Mouse (Mus musculus) intestine, postnatal 0 days (tissue): Measurements from ENCODE around the gene Dnah9. TPM values are rescaled to one million over a fixed set of nuclear protein-coding genes. Genes with fewer than 3 reads are reported as not detected.
A peak's percentile ranks its signal among the peaks of the same experiment; 100 is the strongest.

ENCODE experiments used
- ATAC-seq: fragments of 200-750 bp; cut with Nextera tagmentation; 2 replicates; pipeline ENCODE4 v1.8.0; 2017; ENCODE audit warnings: mild to moderate bottlenecking, moderate TSS enrichment, moderate library complexity
- H3K27ac ChIP-seq: fragments of 300-500 bp; sonication (generic); 2 replicates; pipeline ENCODE4 v1.5.1; 2014; ENCODE audit warnings: mild to moderate bottlenecking, low read depth, low read length, moderate library complexity
- H3K27me3 ChIP-seq: fragments of 300-500 bp; sonication (generic); replicated peaks from 2 replicates; pipeline ENCODE4 v1.6.1; 2014; ENCODE audit warnings: low read length, mixed read lengths; ENCODE audit not compliant: control insufficient read depth, insufficient read depth
- H3K36me3 ChIP-seq: fragments of 300-500 bp; sonication (generic); 2 replicates; pipeline ENCODE4 v1.6.1; 2014; ENCODE audit warnings: mild to moderate bottlenecking, moderate library complexity; ENCODE audit not compliant: control insufficient read depth, insufficient read depth
- H3K4me1 ChIP-seq: fragments of 300-500 bp; sonication (generic); replicated peaks from 2 replicates; pipeline ENCODE4 v1.6.1; 2014; ENCODE audit warnings: antibody characterized with exemption, low read length, mixed read lengths; ENCODE audit not compliant: control insufficient read depth, insufficient read depth
- H3K4me2 ChIP-seq: fragments of 300-500 bp; sonication (generic); replicated peaks from 2 replicates; pipeline ENCODE4 v1.6.1; 2014; ENCODE audit warnings: low read depth, mild to moderate bottlenecking, moderate library complexity
- H3K4me3 ChIP-seq: fragments of 300-500 bp; sonication (generic); 2 replicates; pipeline ENCODE4 v1.5.1; 2014; ENCODE audit warnings: low read depth, low read length
- H3K9ac ChIP-seq: fragments of 300-500 bp; sonication (generic); 2 replicates; pipeline ENCODE4 v1.6.1; 2014; ENCODE audit warnings: mild to moderate bottlenecking, low read depth, low read length
- H3K9me3 ChIP-seq: fragments of 300-500 bp; sonication (generic); 2 replicates; pipeline ENCODE4 v1.6.1; 2016; ENCODE audit warnings: mixed run types; ENCODE audit not compliant: control insufficient read depth
- CTCF ChIP-seq: sonication (generic); IDR thresholded peaks from 2 replicates; pipeline ENCODE4 v1.5.1; 2016; ENCODE audit warnings: low read depth, mild to moderate bottlenecking, control low read depth, antibody characterized with exemption, moderate library complexity
- WGBS: fragments of 180-500 bp; shearing (Covaris S2); extraction: QIAGEN DNeasy Blood & Tissue Kit; methylation state at CpG from one replicate; pipeline ENCODE4 v1.1.7; 2014; 5-methylcytosine and 5-hydroxymethylcytosine counted together
- polyA plus RNA-seq: library from polyadenylated mRNA; unstranded; fragments of >200 nt; fragmentation: Nextera tagmentation; extraction: Ambion mirVana; gene quantifications from 2 replicates; pipeline ENCODE4 v1.2.1, GENCODE M21; 2015

The Dnah9 gene
- polyA plus RNA-seq, 1 experiment from 2014 or later = 0.10 TPM

DNA sequence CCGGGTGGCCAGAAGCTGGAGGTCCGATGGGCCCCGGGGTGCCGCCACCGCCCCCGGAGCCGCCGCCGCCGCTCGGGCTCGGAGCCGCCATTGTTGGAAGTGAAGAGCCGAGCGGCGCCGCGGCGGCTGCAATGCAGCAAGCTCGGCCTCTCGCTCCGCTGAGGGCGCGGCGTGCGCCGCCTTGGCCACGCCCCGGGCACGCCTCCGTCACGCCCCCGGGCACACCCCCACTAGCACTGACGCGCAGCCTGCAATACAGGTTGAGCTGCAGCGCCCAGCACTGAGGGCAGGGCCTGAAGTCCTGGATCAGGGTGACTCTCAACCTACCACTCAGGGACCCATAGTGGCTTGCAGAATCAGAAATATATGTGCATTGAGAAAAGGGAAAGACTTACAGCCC is 380.2 kb downstream of the Dnah9 start, which contains the start of gene Map2k4:
Gene Map2k4, minus strand, starts transcription at position 144 of the 400 bp plus-strand sequence.
- Histone ChIP-seq H3K27ac (peak within 1 kb of the TSS; percentile 97), H3K9ac (peak within 1 kb of the TSS; percentile 99), H3K27me3 (no peaks in the 10 kb centered on the region), H3K36me3 (no peaks in the 10 kb centered on the region), H3K4me1 (0 out of 2 replicates have a peak, but pooled peaks cover 2% of the 10 kb centered on the region), H3K4me3 (peak within 1 kb of the TSS; percentile 91), H3K4me2 (peak within 1 kb of the TSS; percentile 79), H3K9me3 (no peaks in the 10 kb centered on the region)
- under 1% methylated on average over 31 of the region's 36 CpGs for WGBS
- no peak; the same call in 1 of the 2 replicates for TF ChIP-seq CTCF
- peak; percentile 99 for ATAC-seq

DNA sequence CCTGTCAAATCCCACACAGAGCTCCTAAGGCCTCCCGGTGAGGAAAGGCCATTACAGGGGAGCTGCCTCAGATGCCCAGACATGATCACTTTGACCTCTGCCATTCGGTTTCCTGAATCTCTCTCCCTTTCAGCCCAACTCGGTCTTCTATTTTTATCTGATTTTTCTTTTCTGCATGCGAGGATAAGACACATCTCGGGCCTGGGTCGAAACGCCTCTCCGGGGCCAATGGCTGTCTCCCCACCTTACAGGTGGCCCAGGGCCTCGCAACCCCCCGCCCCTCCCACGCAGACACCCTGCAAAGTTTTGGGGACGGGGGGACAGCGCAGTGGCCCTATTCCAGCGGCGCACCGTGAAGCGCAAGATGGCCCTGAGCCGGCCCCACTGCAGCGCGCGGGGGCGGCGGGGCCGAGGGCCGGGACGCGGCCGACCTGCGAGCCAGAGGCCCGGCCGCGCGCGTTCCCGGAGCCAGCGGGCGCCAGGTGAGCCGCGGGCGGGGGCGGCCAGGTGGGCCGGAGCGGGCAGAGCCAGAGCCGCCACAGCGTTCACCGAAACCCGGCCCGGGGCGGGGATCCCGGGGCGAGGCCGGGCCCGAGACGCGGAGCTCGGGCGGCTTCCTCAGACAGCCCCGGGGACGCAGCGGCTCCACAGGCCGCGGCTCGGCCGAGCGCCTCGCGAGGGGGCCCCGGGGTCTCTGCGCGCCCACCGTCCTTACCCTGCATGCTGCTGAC is 380.8 kb downstream of the Dnah9 start:
- 0 out of 2 replicates have a peak, but pooled peaks cover 2% of the 10 kb centered on the region for H3K4me1 ChIP-seq
- peak; percentile 84 for ATAC-seq
- peak overlapping the region; percentile 97 for H3K27ac ChIP-seq
- under 1% methylated on average over 65 of the region's 71 CpGs for WGBS
- no peaks in the 10 kb centered on the region for H3K36me3 ChIP-seq
- peak overlapping the region; percentile 99 for H3K9ac ChIP-seq
- TF ChIP-seq CTCF = no peak
- H3K9me3 ChIP-seq = no peaks in the 10 kb centered on the region
- H3K4me2 ChIP-seq = peak overlapping the region; percentile 79
- H3K4me3 ChIP-seq = peak overlapping the region; percentile 91
- H3K27me3 ChIP-seq = no peaks in the 10 kb centered on the region

DNA sequence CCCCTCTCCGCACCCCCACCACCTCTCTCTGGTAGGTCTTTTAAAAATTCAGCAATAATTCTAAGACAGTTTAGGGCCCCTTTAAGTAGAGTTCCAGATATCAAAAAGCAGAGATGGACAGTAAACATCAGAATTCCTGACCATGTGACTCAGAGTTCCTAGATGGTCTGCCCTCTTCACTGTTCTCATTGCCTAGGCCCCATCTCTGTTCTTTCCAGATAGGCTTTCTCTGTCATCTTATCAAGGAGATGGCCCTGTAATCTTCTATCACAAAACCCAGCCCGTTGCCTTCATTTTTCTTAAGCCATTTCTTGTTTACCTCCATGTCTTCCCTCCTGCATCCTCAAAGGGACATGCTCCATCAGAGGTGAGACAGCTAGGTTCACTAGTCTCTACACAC is 382.2 kb downstream of the Dnah9 start:
- ATAC-seq = no peak
- WGBS = 72% methylated on average over 2 of the region's 2 CpGs
- Histone ChIP-seq H3K4me3 (no peak overlapping the region), H3K27me3 (no peaks in the 10 kb centered on the region), H3K36me3 (no peaks in the 10 kb centered on the region), H3K9ac (no peak overlapping the region), H3K9me3 (no peaks in the 10 kb centered on the region), H3K4me1 (0 out of 2 replicates have a peak, but pooled peaks cover 2% of the 10 kb centered on the region), H3K27ac (no peak overlapping the region), H3K4me2 (peak overlapping the region; percentile 79; the same call in 1 of the 2 replicates)
- TF ChIP-seq CTCF = no peak

DNA sequence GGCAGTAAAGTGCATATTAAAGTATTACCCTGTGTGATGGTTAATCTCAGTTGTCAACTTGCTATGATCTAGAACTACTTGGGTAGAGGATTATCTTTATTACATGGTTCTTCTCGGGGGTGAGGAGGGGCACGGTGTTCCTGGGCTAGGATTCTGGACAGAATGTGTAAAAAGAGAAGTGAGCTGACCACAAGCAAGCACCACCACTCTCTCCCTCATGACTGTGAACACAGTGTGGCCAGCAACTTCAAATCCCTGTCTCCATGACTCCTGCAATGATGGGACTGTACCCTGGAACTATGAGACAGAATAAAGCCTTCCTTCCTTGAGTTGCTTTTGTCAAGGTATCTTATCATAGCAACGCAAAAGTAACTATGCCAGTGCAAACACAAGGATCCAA is 386.8 kb downstream of the Dnah9 start:
- Histone ChIP-seq H3K9ac (no peak overlapping the region), H3K4me2 (no peak overlapping the region), H3K36me3 (peaks cover 3% of the 10 kb centered on the region; the same call in 1 of the 2 replicates), H3K27me3 (no peaks in the 10 kb centered on the region), H3K4me3 (no peak overlapping the region), H3K9me3 (no peaks in the 10 kb centered on the region), H3K27ac (no peak overlapping the region), H3K4me1 (peaks cover 10% of the 10 kb centered on the region; the same call in 1 of the 2 replicates)
- TF ChIP-seq CTCF = no peak
- ATAC-seq = no peak
- 45% methylated on average over 3 of the region's 3 CpGs for WGBS
